Mouse (Mus musculus): ENCODE measurements at regions not wholly inside any gene's neighbourhood (a gene's known extent, or its start where the extent isn't known, plus 50 kb on each side); places are given as distances from the start of the nearest gene placed in this dataset.
A peak's percentile ranks its signal among the peaks of the same experiment; 100 is the strongest.

GRCm38 (mm10) chr2:74354591-74354990 is 224.6 kb downstream of the Lnpk start:
- DNase-seq (ENCODE audit: low read depth, low spot score) = peak; percentile 4

GRCm38 (mm10) chr2:74349809-74350208 is 229.4 kb downstream of the Lnpk start:
- DNase-seq (ENCODE audit: low read depth, low spot score) = no peak

GRCm38 (mm10) chr2:74306301-74306700 is 272.9 kb downstream of the Lnpk start:
- DNase-seq (ENCODE audit: low read depth, low spot score) = no peak

DNA sequence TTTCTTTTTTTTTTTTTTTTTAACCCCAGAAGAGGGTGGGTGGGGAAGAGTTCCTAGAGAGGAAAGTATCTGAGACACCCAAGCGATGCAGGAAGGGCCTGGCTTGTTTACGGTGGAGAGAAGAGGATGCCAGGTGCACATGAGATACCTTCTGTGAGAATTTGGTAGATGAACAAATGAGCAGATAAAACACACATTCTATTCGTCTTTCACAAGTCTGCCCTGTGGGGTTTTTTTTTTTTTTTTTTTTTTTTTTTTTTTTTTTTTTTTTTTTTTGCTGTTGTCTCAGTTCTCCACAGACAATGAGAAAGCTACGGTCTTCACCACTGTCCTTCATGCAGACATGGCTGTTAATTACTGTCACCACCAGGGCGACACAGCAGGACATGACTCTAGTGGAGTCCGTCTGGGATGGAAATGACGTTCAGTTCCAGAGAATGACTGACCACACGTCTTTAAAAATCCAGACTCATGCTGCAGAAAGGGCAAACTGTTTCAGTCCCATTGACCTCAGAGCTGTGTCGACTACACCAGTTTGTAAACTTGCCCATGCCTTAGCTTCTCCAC is 278.3 kb downstream of the Lnpk start:
- no peak for DNase-seq (ENCODE audit: low read depth, low spot score)

- DNase-seq (ENCODE audit: low read depth, low spot score) = peak; percentile 80
These were observed 278.9 kb downstream of the Lnpk start for GRCm38 (mm10) chr2:74300366-74300791.

DNA sequence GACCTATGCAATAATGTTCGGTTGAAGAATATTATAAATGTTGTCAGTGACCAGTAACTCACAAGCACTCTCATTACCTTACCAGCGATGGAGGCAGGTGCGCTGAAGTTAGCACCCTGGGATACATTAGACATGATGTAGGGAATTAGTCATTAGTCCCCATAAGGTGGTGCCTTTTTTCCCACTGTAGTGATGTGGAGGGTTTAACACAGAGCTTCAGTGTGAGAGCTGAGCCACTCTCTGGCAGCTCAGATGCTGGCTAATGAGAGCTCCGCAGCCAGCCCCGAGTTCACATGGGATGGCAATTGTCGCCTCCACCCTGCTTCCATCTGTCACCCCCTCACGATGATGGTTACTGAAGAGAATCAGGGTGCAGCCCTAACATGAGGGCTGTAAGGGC is 286.6 kb downstream of the Lnpk start:
- DNase-seq (ENCODE audit: low read depth, low spot score) = no peak

GRCm38 (mm10) chr2:74291416-74292396 is 287.5 kb downstream of the Lnpk start:
- DNase-seq (ENCODE audit: low read depth, low spot score) = peak; percentile 45

DNA sequence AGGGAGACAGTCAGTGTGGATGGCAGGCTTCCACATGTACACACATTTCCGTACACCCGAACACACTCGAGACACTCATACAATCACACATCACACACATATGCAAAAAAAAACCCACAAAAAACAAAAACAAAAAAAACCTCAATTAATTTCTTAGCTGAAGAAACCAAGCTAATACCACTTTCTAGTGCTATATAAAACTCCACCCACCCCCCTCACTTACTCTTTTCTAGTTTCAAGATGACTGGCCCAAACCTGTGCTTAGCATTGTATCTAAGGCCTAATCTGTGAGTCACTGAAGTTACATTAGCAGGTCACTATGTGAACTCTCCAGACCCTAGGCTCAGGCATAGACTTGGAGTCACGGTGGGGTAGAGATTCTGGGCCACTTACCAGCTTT is 293.6 kb downstream of the Lnpk start:
- no peak for DNase-seq (ENCODE audit: low read depth, low spot score)

- DNase-seq (ENCODE audit: low read depth, low spot score) = no peak
These were observed 314.3 kb downstream of the Lnpk start for GRCm38 (mm10) chr2:74264963-74265362.

- DNase-seq (ENCODE audit: low read depth, low spot score) = no peak
These were observed 322.0 kb downstream of the Lnpk start for GRCm38 (mm10) chr2:74257034-74257781.

DNA sequence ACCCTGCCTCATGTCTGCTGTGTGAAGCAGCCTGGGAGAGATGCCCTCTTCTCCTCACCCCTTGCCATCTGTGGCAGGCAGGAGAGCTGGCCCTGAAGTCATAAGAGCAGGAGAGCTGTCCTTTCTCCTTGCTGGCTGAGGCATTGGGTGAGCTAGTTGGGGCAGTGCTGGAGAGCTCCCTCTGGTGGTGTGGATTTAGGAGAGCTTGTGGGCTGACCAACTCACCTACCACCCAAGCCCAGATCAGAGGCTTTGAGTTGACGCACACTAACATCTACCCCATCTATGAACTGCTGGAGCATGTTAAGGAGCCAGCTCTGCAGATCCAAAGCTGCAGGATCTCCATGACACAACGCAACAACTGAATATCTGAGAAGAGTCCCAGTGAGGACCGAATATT is 331.7 kb downstream of the Lnpk start:
- DNase-seq (ENCODE audit: low read depth, low spot score) = no peak

- DNase-seq (ENCODE audit: low read depth, low spot score) = no peak
These were observed 332.6 kb downstream of the Lnpk start for GRCm38 (mm10) chr2:74246631-74247030.

- DNase-seq (ENCODE audit: low read depth, low spot score) = no peak
These were observed 333.1 kb upstream of the Atp5g3 start for GRCm38 (mm10) chr2:74244203-74244602.

GRCm38 (mm10) chr2:74243801-74244200 is 332.7 kb upstream of the Atp5g3 start:
- DNase-seq (ENCODE audit: low read depth, low spot score) = peak; percentile 36

DNA sequence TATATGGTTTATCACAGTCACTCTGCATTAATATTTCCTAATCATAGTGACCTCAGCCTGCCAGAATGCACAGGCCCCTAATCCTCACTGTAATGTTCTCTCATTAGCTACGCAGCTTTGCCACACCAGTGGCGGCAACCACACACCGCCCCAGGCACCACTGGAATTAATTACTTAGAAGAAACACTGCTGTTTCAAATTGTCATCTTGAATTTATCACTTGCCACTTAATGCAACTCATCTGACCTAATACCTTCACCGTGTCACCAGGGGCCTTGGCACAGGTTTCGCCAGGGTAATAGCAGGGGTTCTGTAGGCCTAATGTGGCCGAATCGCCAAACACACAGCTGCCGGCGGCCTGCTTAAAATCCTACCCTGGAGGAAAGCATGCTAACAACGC is 328.5 kb upstream of the Atp5g3 start:
- no peak for DNase-seq (ENCODE audit: low read depth, low spot score)

GRCm38 (mm10) chr2:74217437-74217836 is 306.3 kb upstream of the Atp5g3 start:
- DNase-seq (ENCODE audit: low read depth, low spot score) = no peak

DNA sequence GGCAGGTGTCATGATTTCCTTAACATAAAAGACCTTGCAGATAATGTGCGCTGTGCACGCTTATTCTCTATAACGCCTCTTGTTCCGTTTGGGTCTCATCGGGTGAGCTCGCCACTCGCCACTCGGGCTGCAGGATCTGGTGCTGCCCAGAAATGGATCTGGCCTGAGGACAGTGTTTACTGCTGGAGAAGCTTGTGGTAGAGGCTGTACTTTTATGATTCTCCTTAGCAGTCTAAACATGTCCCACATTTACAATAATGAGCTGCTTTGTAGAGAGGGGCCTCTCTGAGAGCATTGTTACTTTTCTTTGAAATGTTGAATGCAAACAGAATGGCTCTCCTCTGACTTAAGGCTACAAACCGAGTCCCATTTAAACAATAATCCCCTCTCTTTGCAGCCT is 299.1 kb upstream of the Atp5g3 start:
- DNase-seq (ENCODE audit: low read depth, low spot score) = no peak

- no peak for DNase-seq (ENCODE audit: low read depth, low spot score)
These were observed 298.3 kb upstream of the Atp5g3 start for GRCm38 (mm10) chr2:74209421-74209917.

DNA sequence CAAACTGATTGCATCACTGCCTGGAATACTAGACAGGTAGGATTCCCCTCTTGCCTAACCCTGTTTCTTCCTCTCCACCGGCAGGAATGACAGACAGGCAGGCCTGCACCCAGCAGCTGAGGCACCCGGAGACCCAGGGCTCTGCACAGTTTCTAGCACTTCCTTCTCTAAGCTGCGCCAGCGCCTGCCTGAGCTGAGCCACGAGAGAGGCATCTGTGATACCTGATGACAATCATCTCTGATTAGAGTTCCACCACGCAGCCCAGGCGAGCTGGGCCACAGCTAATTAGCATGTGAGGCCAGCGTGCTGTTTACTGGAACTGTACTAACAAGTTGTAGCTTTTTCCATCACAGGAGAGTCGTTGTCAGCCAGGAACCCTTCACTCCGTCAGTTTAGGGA is 296.3 kb upstream of the Atp5g3 start:
- DNase-seq (ENCODE audit: low read depth, low spot score) = no peak

DNA sequence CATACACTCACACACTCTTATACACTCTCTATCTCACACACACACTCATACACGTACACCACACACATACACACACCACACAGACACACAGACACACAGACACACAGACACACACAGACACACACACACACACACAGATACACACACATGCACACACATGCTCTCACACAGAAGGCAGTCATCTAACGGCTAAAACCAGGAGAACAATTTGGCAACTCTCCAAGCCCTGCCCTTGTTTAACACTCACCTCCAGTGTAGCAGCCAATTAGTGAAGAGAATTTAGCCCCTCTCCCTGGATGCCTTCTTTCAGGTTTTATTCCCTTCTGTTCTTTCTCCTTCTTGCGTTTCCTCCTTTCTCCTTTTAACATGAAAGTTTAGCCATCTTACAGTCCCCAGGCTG is 291.6 kb upstream of the Atp5g3 start:
- DNase-seq (ENCODE audit: low read depth, low spot score) = no peak

- no peak for DNase-seq (ENCODE audit: low read depth, low spot score)
These were observed 290.6 kb upstream of the Atp5g3 start for GRCm38 (mm10) chr2:74201608-74202323.

Measured in brain, embryonic 18.5 days (tissue).